Mouse (Mus musculus): Measurements from ENCODE around the gene R3hdm2.

DNA sequence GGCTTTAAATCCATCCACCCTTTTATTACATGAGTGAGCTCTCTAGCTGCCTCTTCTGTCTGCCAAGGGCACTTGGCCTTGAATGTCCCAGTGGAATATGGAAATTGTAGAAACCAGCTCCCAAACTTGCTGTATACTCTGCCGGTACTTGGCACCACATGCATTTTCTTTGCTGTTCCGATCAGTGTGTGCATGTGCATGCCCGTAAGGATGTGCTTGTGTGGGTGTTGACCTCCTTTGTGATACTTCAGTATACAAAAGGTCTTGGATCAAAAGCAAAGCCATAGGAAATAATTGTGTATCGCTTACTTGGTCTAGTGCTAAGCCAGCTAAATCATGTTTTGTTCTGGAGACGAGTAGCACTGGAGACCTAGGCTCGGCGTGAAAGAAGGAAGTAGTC is 108.7 kb downstream of the R3hdm2 start:
- TF ChIP-seq MAFK (IDR thresholded peaks at IDR 0.05; ENCODE audit: borderline replicate concordance, low read depth, low read length) (no peak), CTCF (IDR thresholded peaks at IDR 0.05 in 2 of 3, conservative IDR thresholded peaks at IDR 0.05 in 1 of 3; ENCODE audit: control insufficient read depth in 1 of 3, insufficient read depth in 1 of 3, low read depth in 2 of 3, low read length in 3 of 3, poor library complexity in 1 of 3, severe bottlenecking in 1 of 3) (no peak), TAL1 (IDR thresholded peaks at IDR 0.05; ENCODE audit: low read length) (no peak), MAX (IDR thresholded peaks at IDR 0.05; ENCODE audit: low read length) (no peak), POLR2A (IDR thresholded peaks at IDR 0.05; ENCODE audit: control insufficient read depth in 1 of 2, insufficient read depth in 1 of 2, low read depth in 1 of 2, low read length in 2 of 2, poor library complexity in 1 of 2) (no peak), SIN3A (IDR thresholded peaks at IDR 0.05; ENCODE audit: low read length) (no peak), GATA1 (IDR thresholded peaks at IDR 0.05; ENCODE audit: low read depth, low read length) (no peak), CHD1 (IDR thresholded peaks at IDR 0.05; ENCODE audit: low read depth, low read length) (no peak)

Measured in MEL (cell line).